Mouse (Mus musculus): ENCODE measurements around the gene Cd81.

- TF ChIP-seq CTCF (conservative IDR thresholded peaks at IDR 0.05; ENCODE audit: insufficient read depth, insufficient read length, low read depth, low read length) (no peak), POLR2A (IDR thresholded peaks at IDR 0.05; ENCODE audit: low read depth, low read length) (no peak)
These were observed 18.0 kb downstream of the Cd81 start for GRCm38 (mm10) chr7:143070506-143071070.
